Mouse (Mus musculus) neutrophil, adult 5-6 weeks (primary cell): ENCODE data around the gene Spon1. TPM values are rescaled to one million over a fixed set of nuclear protein-coding genes. Genes with fewer than 3 reads are reported as not detected.

Experiments used
- ATAC-seq: fragments of 151-379, 151-347 bp; 2 replicates; pipeline ENCODE4 v1.8.0; 2017; ENCODE audit warnings: mild to moderate bottlenecking, moderate TSS enrichment; ENCODE audit not compliant: insufficient number of reproducible peaks, poor library complexity, low FRiP score, severe bottlenecking; ENCODE audit errors: extremely low read depth
- total RNA-seq: library from RNA; stranded (forward); fragments of 200-1000 nt; gene quantifications from 2 replicates; pipeline ENCODE4 v1.2.3, GENCODE M21; 2017

Spon1 gene
- total RNA-seq, 1 experiment from 2014 or later: 0.35 TPM

DNA sequence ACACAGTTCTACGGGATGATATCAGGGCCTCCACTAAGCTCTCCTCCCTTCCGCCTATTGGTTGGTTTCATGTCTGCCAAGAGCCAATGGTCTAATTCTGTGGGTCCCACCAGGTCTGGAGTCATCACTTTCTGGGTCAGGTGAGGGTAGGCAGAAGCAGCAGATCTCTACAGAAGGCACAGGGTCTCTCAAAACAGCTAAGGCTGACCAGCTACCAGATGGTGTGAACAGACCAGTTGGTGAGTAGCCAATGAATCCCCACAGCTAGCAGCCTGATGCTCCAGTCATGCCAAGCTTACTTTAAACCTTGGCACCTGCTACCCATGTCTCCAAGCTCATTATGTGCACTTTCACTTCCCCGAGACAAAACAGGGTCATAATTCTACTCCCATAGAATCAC, 261.6 kb downstream of the Spon1 start:
- no peak for ATAC-seq

DNA sequence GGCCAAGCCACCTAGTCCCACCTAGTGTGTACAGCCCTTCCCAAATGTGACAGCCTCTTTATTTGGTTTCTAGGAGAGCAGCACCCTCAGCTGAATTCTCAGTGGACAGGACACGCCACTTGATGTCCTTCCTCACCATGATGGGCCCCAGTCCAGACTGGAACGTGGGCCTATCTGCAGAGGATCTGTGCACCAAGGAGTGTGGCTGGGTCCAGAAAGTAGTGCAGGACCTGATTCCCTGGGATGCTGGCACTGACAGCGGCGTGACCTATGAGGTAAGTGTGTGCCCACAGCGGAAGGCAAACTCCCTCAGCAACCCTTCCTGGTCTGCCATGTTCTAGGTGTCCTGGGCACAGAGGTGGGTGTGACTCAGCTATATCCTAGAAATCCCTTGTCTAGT, 263.0 kb downstream of the Spon1 start:
- no peak for ATAC-seq

DNA sequence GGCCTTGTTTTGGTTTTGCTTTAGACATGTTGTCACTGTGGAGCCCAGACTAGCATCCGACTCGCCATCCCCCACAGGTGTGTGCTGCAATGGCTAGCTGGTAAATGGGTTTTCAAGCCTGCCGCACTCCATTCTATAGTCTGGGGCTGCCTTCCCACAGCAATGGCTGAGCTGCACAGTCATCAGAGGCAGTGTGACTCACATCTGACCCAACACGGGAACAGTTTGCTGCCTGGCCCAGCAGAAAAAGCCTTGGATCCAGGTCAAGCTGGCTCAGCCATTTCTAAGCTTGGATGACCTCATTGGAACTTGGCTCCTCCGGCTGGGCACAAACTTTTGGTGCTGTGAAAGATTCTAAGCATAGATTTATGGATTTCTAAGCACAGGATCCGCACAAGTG, 263.8 kb downstream of the Spon1 start:
- ATAC-seq: no peak

DNA sequence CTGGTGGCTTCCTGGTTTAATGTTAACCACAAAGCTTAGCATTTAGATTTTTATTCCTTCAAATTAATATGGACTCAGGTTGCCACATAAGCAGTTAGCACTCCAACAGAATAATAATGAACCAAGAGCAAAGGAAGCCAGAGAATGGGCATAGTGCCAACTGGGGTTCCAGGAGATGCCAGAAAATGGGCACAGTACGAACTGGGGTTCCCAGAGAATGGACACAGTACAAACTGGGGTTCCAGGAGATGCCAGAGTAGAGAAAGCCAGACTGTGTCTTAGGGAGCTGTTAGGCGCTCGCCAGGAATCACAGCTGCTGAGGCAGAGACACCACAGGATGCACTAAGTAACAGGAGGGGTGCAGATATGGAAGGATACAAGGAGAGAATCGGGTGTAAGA, 271.4 kb downstream of the Spon1 start:
- ATAC-seq: no peak

DNA sequence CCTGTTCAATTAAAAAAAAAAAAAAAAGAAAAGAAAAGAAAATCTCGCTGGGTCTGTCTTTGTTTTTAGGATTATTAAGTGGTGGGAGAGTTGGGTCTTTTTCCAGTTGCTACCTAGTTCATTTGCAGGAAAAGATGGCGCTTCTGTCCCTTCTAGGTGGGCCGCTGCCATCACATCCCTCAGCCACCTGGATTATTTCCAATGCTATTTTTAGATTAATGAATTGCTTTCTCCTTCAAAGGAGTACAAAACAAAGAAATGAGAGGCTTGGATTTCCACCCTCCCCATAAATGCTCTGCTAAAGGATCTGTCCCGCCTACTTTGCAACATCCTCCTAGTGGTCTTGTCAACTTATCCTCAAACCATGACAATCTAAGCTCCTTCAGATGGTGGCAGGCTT, 275.6 kb downstream of the Spon1 start:
- no peak for ATAC-seq

DNA sequence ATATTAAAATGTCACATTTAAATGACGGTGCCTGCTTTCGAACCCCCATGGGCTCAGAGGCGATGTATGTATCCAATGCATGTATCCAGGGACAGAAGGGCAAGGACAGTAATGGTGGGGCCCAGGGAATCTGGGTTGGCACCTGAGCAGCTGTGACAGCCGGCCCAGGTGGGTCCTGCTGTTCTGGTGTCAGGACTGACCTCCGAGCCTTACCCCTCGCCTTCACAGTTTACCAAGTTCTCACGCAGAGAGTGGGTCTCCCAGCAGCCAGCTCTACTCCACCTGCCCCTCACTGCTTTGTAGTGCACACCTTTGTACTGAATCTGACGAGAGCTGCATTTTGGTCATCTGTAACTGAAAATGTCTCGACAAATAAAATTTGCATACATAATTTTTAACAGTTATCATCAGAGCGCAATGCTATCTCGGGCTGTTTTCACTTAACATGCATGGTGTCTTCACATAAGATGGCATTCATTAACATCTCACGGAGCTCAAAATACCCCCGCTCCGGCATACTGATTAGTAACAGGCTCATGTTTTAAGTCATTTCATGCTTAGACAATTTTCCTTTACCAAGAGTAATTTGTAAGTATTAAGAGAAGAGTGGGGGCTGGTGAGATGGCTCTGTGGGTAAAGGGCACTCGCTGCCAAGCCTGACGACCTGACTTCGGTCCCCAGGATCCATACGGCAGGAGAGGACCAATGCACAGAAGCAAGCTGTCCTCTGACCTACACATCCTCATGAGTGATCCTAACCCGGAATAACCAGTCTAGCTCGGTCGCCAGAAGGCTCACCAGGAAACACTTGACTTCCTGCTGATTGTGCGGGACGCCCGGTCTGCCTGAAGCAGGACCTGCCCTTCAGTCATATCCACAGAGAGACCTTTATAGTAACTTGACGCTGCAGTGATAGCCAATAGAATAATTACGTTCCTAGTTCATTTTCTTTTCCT, 277.5 kb downstream of the Spon1 start:
- no peak for ATAC-seq

DNA sequence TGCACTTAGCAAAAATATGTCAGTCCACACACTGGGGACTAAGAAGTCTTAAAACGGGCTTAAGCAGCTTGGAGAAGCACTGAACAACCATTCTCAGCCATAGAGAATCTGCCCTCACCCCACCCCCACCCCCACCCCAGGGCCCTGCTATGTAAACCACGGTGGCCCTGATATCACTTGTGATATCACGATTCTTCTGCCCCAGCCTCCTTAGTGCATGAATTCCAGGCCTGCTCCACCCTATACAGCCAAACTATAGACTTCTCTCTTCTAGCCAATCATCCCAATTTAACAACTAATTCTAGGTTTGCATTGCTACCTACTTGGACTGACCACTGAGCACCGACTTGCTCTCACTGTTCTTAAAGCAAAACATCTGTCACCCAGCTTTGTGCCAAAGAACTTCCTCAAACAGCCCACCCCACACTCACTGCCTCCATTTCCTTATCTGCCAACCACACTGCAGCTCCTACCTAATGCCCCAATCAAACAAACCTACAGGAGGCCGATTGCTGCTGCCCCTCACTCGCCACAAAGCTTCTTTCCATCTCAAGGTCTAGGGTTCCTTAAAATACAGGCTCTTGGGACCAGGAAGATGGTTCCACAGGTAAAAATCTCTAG, 278.2 kb downstream of the Spon1 start:
- no peak for ATAC-seq

DNA sequence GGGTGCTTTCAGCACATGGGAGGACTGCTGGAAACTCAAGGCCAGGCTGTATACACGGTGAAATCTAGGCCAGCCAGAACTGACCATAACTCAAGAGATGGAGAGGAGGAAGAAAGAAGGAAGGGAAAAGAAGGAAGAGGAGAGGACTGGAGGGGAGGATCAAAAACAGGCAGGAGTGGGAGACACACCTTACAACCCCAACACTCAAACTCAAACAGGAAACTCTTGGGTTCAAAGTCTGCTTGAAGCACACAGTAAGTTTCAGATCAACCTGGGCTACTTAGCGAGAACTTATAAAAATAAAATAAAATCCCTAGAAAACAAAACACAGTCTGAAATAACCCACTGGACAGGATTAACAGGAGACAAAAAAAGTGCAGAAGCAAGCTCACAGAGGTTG, 280.0 kb downstream of the Spon1 start:
- no peak for ATAC-seq

DNA sequence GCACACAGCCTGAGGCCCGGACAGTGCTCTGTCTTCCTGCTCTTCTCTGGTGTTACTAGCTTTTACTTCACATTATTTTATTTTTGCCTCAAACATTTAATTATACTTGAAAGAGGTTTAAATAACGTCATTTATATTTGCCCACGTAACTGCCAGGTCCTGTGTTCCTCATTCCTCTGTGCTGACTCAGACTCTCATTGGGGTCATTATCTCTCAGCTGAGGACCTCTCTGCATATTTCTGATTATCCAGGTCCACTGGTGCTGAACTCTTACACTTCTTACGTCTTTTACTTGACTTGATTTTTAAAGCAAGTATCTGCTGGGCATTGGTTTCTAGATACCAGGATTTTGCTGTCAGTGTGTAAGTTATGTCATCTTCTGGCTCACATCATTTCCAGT, 287.9 kb downstream of the Spon1 start:
- ATAC-seq: no peak

DNA sequence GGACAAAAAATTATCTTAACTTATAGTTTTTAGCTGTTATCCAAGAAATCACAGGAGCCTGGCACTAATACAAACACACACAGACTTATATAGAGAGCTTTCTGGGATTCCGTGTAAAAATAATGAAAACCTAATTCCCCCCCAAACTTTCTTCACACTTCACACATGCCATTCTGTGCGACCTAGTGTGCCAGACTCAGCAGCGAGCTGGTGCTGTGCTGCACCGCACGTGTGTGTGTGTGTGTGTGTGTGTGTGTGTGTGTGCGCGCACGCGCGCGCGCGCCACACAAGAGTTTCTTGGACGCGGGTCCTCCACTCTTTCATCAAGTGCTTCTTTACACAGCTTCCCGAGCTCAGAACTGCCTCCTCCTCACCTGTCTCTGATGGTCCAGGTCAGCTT, 292.4 kb downstream of the Spon1 start:
- no peak for ATAC-seq

DNA sequence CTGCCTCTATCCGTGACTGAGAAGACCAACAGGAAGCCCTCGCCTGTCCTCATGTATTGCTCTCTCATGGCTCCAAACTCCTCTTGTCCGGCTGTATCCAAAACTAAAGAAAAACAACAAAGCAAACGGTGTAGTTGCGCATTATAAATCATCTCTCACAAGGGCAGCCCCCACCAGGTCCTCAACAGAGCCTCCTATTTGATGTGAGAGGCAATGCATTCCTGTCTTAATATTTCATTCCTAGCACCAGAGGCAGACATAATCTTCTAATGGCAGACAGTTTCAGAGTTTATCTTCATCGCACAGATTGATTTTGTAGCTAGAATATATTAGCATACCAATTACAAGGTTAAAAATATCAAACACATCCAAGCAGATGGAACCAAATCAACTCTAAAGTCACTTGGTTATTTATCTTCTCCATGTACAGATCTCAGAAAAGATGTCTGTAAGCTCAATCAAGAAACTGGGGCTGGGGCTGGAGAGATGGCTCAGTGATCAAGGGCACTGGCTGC, 293.2 kb downstream of the Spon1 start:
- ATAC-seq: no peak

DNA sequence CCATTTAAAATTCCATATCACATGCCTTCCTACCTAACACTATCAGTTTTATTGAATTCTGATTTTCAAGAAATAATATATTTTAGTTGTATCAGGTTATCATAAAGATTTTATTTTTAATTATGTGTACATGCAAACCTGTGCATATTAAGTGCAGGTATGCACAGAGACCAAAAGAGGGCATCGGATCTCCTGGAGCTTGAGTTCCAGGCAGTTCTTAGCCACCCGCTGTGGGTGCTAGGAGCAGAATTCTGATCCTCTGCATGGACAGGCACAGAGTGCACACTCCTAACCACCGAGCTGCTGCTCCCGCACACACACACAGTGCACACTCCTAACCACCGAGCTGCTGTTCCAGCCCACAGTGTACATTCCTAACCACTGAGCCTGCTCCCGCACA, 294.6 kb downstream of the Spon1 start:
- ATAC-seq: no peak

DNA sequence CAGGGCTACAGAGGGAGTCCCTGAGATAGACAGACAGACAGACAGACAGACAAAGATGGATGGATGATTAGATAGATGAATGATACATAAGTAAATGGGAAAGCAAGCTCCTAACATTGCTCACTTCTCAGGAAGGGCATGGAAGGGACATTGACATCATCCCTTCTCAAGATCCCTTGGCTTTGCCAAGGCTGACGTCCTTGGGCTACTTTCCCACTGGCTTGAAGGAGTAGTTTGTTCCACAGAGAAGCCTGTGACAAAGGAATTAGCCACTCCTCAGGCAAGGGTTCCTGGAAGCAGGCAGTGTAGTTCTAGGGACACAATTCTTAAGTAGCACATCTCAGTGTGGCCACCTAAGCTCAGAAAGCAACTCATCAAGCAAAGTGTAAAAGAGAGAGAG, 296.7 kb downstream of the Spon1 start:
- ATAC-seq: no peak

DNA sequence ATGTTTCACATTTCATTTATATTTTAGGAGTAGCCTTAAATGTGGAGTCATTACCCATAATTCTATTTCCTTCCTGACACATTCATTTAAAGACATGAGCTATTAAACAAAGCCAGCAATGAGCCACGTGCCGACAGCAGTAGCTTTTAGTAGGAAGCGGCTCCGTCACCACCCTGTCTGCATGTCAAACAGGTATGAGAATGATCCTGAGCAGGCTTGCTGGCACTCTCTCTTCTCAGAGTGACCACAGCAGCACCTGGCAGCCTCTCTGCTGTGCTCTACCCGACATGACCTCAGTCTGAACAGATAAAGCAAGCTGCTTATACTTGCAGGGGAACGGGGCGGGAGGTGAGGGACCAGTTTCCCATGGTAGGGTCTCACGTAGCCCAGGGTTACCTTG, 297.7 kb downstream of the Spon1 start:
- no peak for ATAC-seq

DNA sequence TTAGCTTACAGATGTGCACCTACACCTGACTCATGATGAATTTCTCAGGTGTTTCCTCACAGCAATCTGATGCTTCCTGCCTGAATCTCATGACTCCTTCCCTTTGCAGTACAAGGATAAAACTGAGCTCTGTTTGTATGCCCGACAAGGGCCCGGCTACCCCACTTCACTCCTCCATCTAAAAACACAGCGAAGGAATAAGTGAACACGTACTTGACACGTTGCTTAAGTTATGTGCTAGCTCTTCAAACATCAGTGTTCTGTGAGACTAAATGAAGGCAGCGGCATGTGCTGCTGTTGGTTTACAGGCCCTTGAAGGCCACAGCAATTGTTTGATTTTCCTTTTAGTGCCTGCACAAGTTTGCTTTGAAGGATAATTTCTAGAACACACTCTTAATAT, 298.2 kb downstream of the Spon1 start:
- no peak for ATAC-seq

DNA sequence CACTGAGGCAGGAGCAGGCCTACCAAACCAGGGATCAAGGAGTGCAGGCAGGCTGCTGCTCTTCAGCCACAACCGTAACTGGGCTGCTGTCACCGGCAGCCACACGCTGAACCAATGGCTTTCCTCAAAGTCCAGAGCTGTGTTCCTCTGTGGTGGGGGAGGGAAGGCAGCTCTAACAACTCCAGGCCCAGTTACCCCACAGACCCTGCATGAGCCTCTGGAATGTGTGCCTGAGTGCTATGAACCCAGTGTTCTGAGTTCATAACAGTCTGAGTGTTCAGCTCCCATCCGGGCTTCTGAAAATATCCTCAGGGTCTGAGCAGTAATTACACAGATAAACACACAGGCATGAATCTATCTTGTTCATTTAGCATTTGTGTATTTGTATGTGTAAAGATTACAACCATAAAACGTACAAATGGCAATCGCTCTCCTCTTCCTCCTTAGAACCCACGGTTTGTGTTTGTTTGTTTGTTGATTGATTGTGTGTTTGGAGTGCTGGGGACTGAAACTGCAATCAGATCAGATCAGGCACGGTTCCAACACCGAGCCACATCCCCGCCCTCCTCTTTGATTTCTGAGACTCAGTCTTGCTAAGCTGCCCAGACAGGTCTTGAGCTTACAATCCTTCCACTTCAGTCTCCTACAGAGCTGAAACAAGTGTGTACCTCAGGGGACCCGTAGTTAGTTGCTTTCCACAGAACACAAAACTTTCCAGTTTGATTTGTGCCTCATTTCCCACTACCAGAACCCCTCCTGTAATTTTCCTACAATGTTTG, 299.8 kb downstream of the Spon1 start:
- no peak for ATAC-seq

DNA sequence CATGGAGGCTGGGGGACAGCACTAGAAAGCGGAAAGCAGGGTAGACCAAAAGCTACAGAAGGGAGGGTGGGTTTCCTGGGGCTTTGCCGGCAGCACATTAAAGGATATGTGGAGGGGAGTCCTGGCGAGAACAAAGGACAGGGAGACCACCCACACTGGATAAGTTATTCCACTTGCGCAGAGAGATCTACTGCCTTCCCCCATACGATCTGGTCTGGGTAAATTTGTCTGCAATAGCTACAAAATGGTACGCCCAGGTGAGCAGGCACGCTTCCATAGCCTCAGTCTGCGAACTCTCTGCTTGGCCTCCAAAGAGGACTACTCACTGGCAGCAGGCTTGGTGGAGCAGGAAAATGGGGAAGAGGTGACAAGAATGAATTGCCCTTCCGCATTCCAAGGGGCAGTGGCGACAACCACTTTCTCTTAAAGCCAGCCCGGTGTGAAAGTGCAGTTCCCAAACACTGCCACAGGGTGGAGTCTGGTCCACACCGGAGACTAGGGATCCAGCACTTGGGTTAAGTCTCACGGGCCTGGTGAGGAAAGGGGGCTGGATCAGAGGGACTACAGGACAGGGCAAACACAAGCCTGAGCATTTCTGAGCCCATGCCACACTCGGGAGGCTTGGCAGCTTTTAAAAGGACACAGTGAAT, 300.9 kb downstream of the Spon1 start:
- peak; percentile 79 for ATAC-seq

DNA sequence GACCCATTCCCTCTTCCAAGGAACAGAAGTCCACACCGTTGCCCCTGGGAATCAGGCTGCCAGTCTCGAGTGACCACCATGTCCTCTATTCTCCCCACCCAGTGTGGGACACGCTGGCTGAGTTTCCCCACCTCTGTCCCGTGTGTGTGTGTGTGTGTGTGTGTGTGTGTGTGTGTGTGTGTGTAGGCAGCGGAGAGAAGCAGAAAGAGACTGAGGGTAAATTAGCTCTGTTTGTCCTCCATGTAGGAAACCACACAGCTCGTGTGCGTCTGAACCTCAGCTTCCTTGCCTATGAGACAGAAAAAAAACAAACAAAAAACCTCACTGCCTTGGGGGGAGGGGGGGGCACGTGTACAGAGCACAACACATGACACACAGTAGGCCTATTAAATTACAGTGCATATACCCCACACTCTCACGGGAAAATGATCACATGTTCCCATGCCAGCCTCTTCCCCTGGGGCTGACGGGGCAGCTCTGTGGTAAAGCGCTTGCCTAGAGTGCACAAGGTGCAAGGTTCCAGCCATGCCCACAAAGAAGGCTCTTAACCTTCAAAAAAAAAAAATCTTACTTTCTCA, 303.2 kb downstream of the Spon1 start:
- ATAC-seq: peak; percentile 66
